Mouse (Mus musculus) kidney, adult 2 months (tissue): Measurements from ENCODE around the gene Dmd. TPM values are rescaled to one million over a fixed set of nuclear protein-coding genes. Genes with fewer than 3 reads are reported as not detected.

Experiments used
- DNase-seq: peaks from one replicate; pipeline ENCODE4 v3.0.0; 2021
- H3K27ac ChIP-seq: fragments of 200-500 bp; 2 replicates; pipeline ENCODE4 v1.5.1; 2012; ENCODE audit warnings: low read depth, low read length, control low read depth, inconsistent platforms; ENCODE audit not compliant: insufficient read depth
- H3K27me3 ChIP-seq: fragments of 200-500 bp; replicated peaks from 2 replicates; pipeline ENCODE4 v1.6.1; 2012; ENCODE audit warnings: mild to moderate bottlenecking, moderate library complexity, low read length, inconsistent platforms; ENCODE audit not compliant: control insufficient read depth, insufficient read depth
- H3K36me3 ChIP-seq: fragments of 200-500 bp; 2 replicates; pipeline ENCODE4 v1.6.1; 2012; ENCODE audit warnings: mild to moderate bottlenecking, moderate library complexity, low read length, inconsistent platforms; ENCODE audit not compliant: control insufficient read depth, insufficient read depth
- H3K4me1 ChIP-seq: fragments of 200-500 bp; 2 replicates; pipeline ENCODE4 v1.6.1; 2011; ENCODE audit warnings: low read length; ENCODE audit not compliant: control insufficient read depth, insufficient read depth
- H3K4me3 ChIP-seq: fragments of 200-500 bp; 2 replicates; pipeline ENCODE4 v1.5.1; 2011; ENCODE audit warnings: mild to moderate bottlenecking, low read depth, low read length, control low read depth; ENCODE audit not compliant: insufficient read depth
- CTCF ChIP-seq: fragments of 200-500 bp; conservative IDR thresholded peaks from 2 replicates; pipeline ENCODE4 v1.5.1; 2011; ENCODE audit warnings: low read depth, mild to moderate bottlenecking, control low read depth, low read length, moderate library complexity, mixed read lengths; ENCODE audit not compliant: insufficient read depth, insufficient read length
- POLR2A ChIP-seq: fragments of 200-500 bp; IDR thresholded peaks from one replicate; pipeline ENCODE4 v1.6.1; 2011; ENCODE audit warnings: low read depth, low read length, control low read depth
- WGBS: fragments of 180-500 bp; shearing (Covaris S2); methylation state at CpG from one replicate; pipeline ENCODE4 v1.1.7; 2018; 5-methylcytosine and 5-hydroxymethylcytosine counted together
- polyA plus RNA-seq: library from polyadenylated mRNA; depleted of rRNA; stranded (reverse); fragments of >200 nt; gene quantifications from 2 replicates; pipeline ENCODE4 v1.2.3, GENCODE M21; 2012

The Dmd gene
- polyA plus RNA-seq, 1 experiment = 6.6 TPM

- H3K36me3 ChIP-seq = no peaks in the 10 kb centered on the region
- H3K27me3 ChIP-seq = no peaks in the 10 kb centered on the region; the same call in 1 of the 2 replicates
- no peaks in the 10 kb centered on the region for H3K4me1 ChIP-seq
- H3K4me3 ChIP-seq = no peak overlapping the region
- no peak for DNase-seq
- no peak overlapping the region for H3K27ac ChIP-seq
- WGBS = 56% methylated on average over 7 of the region's 7 CpGs
- no peak for TF ChIP-seq POLR2A
- TF ChIP-seq CTCF = no peak
Observed at GRCm38 (mm10) chrX:85089506-85089905, 2140.8 kb downstream of the Dmd start.

GRCm38 (mm10) chrX:85093354-85093753 is 2144.7 kb downstream of the Dmd start:
- H3K27me3 ChIP-seq = no peaks in the 10 kb centered on the region; the same call in 1 of the 2 replicates
- TF ChIP-seq POLR2A (no peak), CTCF (no peak)
- no peak for DNase-seq
- no peaks in the 10 kb centered on the region for H3K36me3 ChIP-seq
- H3K4me3 ChIP-seq = no peak overlapping the region
- no peak overlapping the region for H3K27ac ChIP-seq
- H3K4me1 ChIP-seq = no peaks in the 10 kb centered on the region

GRCm38 (mm10) chrX:85098691-85099090 is 2150.0 kb downstream of the Dmd start:
- Histone ChIP-seq H3K27me3 (no peaks in the 10 kb centered on the region), H3K4me1 (no peaks in the 10 kb centered on the region), H3K4me3 (no peak overlapping the region), H3K36me3 (no peaks in the 10 kb centered on the region), H3K27ac (no peak overlapping the region)
- TF ChIP-seq CTCF (no peak), POLR2A (no peak)
- peak; percentile 27 for DNase-seq

- Histone ChIP-seq H3K36me3 (no peaks in the 10 kb centered on the region), H3K27me3 (no peaks in the 10 kb centered on the region), H3K27ac (no peak overlapping the region), H3K4me1 (no peaks in the 10 kb centered on the region), H3K4me3 (no peak overlapping the region)
- no peak for DNase-seq
- TF ChIP-seq POLR2A (no peak), CTCF (no peak)
Observed at GRCm38 (mm10) chrX:85112418-85112817, 2163.7 kb downstream of the Dmd start.

GRCm38 (mm10) chrX:85132706-85133105 is 2184.0 kb downstream of the Dmd start:
- whole genome bisulfite sequencing = 83% methylated on average over 3 of the region's 3 CpGs
- DNase-seq = no peak
- no peaks in the 10 kb centered on the region for H3K27me3 ChIP-seq
- TF ChIP-seq CTCF (no peak), POLR2A (no peak)
- no peaks in the 10 kb centered on the region for H3K4me1 ChIP-seq
- H3K27ac ChIP-seq = no peak overlapping the region
- no peaks in the 10 kb centered on the region for H3K36me3 ChIP-seq
- no peak overlapping the region for H3K4me3 ChIP-seq

- Histone ChIP-seq H3K27ac (no peak overlapping the region), H3K27me3 (no peaks in the 10 kb centered on the region), H3K36me3 (no peaks in the 10 kb centered on the region), H3K4me3 (no peak overlapping the region), H3K4me1 (no peaks in the 10 kb centered on the region)
- 89% methylated on average over 5 of the region's 5 CpGs for WGBS
- DNase-seq = no peak
- TF ChIP-seq CTCF (no peak), POLR2A (no peak)
Observed at GRCm38 (mm10) chrX:85137293-85137692, 2188.6 kb downstream of the Dmd start.

- H3K27ac ChIP-seq = no peak overlapping the region
- TF ChIP-seq POLR2A (no peak), CTCF (no peak)
- 66% methylated on average over 2 of the region's 2 CpGs for WGBS
- no peaks in the 10 kb centered on the region for H3K36me3 ChIP-seq
- no peaks in the 10 kb centered on the region for H3K27me3 ChIP-seq
- DNase-seq = no peak
- H3K4me1 ChIP-seq = no peaks in the 10 kb centered on the region
- H3K4me3 ChIP-seq = no peak overlapping the region
Observed at GRCm38 (mm10) chrX:85171264-85171663, 2222.6 kb downstream of the Dmd start.

GRCm38 (mm10) chrX:85187565-85187964 is 2238.9 kb downstream of the Dmd start:
- H3K27me3 ChIP-seq = no peaks in the 10 kb centered on the region
- no peak overlapping the region for H3K27ac ChIP-seq
- H3K4me1 ChIP-seq = no peaks in the 10 kb centered on the region
- WGBS = 26% methylated on average over 2 of the region's 2 CpGs
- H3K36me3 ChIP-seq = no peaks in the 10 kb centered on the region
- no peak for DNase-seq
- no peak overlapping the region for H3K4me3 ChIP-seq
- TF ChIP-seq CTCF (no peak), POLR2A (no peak)
